ENCODE assay signal across 20 mouse cellular contexts in genomic region chr6:31332714-31333113, GRCm38 (mm10).
DNase-seq lines count a peak whose midpoint lies in the region; ATAC-seq and TF ChIP-seq lines count a peak whose summit lies in the region.
"Had no signal": no experiment of that assay in that cellular context is flagged by ENCODE, and none has a peak within 500 bp of the region (broad histone marks: within the 10 kb centered on the region; RNA-seq: fewer than 3 reads in every experiment).

No protein-coding gene starts in this region.

- TF ChIP-seq CTCF in olfactory bulb, adult 2 months (IDR thresholded peaks at IDR 0.05; ENCODE audit: insufficient read depth, low read depth, low read length) = no peak

- peak; percentile 72 for DNase-seq in heart, adult 11 months
- DNase-seq in heart, adult 18-20 months = no peak
- peak; percentile 73 for DNase-seq in midbrain, embryonic 11.5 days (ENCODE audit: low spot score, missing footprints)
- no peak for DNase-seq in kidney, postnatal 36 days
- DNase-seq: cerebellum, adult 11 months; cerebellum, adult 18-20 months; cerebellum, adult 8-10 months; cerebellum, adult 9-11 months; cerebellum, postnatal 14 days; cerebellum, postnatal 36 days; embryo, embryonic 11 days had no signal

- ATAC-seq in midbrain, embryonic 11.5 days (ENCODE audit: low FRiP score) = no peak
- no peak for ATAC-seq in midbrain, embryonic 15.5 days (replicated peaks)
- ATAC-seq: forebrain, embryonic 14.5 days; forebrain, embryonic 16.5 days had no signal

- H3K9me3 ChIP-seq in midbrain, embryonic 11.5 days (ENCODE audit: control insufficient read depth, low read length) = no peaks in the 10 kb centered on the region
- no peaks in the 10 kb centered on the region for H3K9me3 ChIP-seq in midbrain, embryonic 15.5 days
- H3K9me3 ChIP-seq: embryonic facial prominence, embryonic 13.5 days; embryonic facial prominence, embryonic 15.5 days; forebrain, embryonic 10.5 days; forebrain, embryonic 12.5 days had no signal

- no peak overlapping the region for H3K4me3 ChIP-seq in midbrain, embryonic 11.5 days (ENCODE audit: low read depth, low read length)
- H3K4me3 ChIP-seq in midbrain, embryonic 15.5 days = no peak overlapping the region
- H3K4me3 ChIP-seq in olfactory bulb, adult 2 months (ENCODE audit: insufficient read depth, low read depth, low read length) = no peak overlapping the region
- H3K4me3 ChIP-seq: embryonic facial prominence, embryonic 13.5 days; embryonic facial prominence, embryonic 15.5 days; erythroblast, embryonic 14.5 days; forebrain, embryonic 10.5 days; forebrain, embryonic 12.5 days had no signal

- H3K36me3 ChIP-seq in midbrain, embryonic 11.5 days (ENCODE audit: control insufficient read depth, insufficient read depth, low read length) = no peaks in the 10 kb centered on the region
- no peaks in the 10 kb centered on the region for H3K36me3 ChIP-seq in midbrain, embryonic 15.5 days (replicated peaks)
- H3K36me3 ChIP-seq: embryonic facial prominence, embryonic 13.5 days; embryonic facial prominence, embryonic 15.5 days; forebrain, embryonic 10.5 days; forebrain, embryonic 12.5 days had no signal

- H3K4me2 ChIP-seq in midbrain, embryonic 11.5 days = no peak overlapping the region
- no peak overlapping the region for H3K4me2 ChIP-seq in midbrain, embryonic 15.5 days
- H3K4me2 ChIP-seq: embryonic facial prominence, embryonic 13.5 days; embryonic facial prominence, embryonic 15.5 days; forebrain, embryonic 12.5 days had no signal

- no peak overlapping the region; the same call in 1 of the 2 replicates for H3K9ac ChIP-seq in midbrain, embryonic 11.5 days (ENCODE audit: low read length)
- H3K9ac ChIP-seq in midbrain, embryonic 15.5 days = no peak overlapping the region
- H3K9ac ChIP-seq: embryonic facial prominence, embryonic 13.5 days; embryonic facial prominence, embryonic 15.5 days; forebrain, embryonic 12.5 days had no signal

- H3K27me3 ChIP-seq in midbrain, embryonic 11.5 days (ENCODE audit: control insufficient read depth, insufficient read depth, low read length) = no peaks in the 10 kb centered on the region
- no peaks in the 10 kb centered on the region for H3K27me3 ChIP-seq in midbrain, embryonic 15.5 days (replicated peaks)
- H3K27me3 ChIP-seq: embryonic facial prominence, embryonic 13.5 days; embryonic facial prominence, embryonic 15.5 days had no signal

- peaks cover 5% of the 10 kb centered on the region for H3K4me1 ChIP-seq in midbrain, embryonic 11.5 days (ENCODE audit: control insufficient read depth, insufficient read depth, low read length)
- peaks cover 5% of the 10 kb centered on the region for H3K4me1 ChIP-seq in midbrain, embryonic 15.5 days
- H3K4me1 ChIP-seq in olfactory bulb, adult 2 months (ENCODE audit: control insufficient read depth, insufficient read depth, low read length) = peaks cover 20% of the 10 kb centered on the region
- H3K4me1 ChIP-seq: embryonic facial prominence, embryonic 15.5 days had no signal

- no peak for TF ChIP-seq POLR2A in olfactory bulb, adult 2 months (IDR thresholded peaks at IDR 0.05; ENCODE audit: insufficient read depth, low read depth, low read length)

- 86% methylated on average over 4 of the region's 4 CpGs for WGBS in midbrain, embryonic 11.5 days
- WGBS in midbrain, embryonic 15.5 days = 75% methylated on average over 4 of the region's 4 CpGs
- WGBS in olfactory bulb, adult 2 months = 71% methylated on average over 4 of the region's 4 CpGs

- no peak overlapping the region for H3K27ac ChIP-seq in midbrain, embryonic 11.5 days (ENCODE audit: low read depth, low read length)
- H3K27ac ChIP-seq in midbrain, embryonic 15.5 days = no peak overlapping the region
- peak overlapping the region; percentile 92 for H3K27ac ChIP-seq in olfactory bulb, adult 2 months (ENCODE audit: insufficient read depth, low read depth, low read length)
- H3K27ac ChIP-seq: embryonic facial prominence, embryonic 13.5 days; embryonic facial prominence, embryonic 15.5 days; forebrain, embryonic 10.5 days; forebrain, embryonic 12.5 days had no signal

Comparison
In these comparisons a context has a peak if more than half of its experiments do, and no peak if none do; other contexts are left out.
1. DNase-seq: peak in heart, adult 11 months (single experiment) and midbrain, embryonic 11.5 days (single experiment); none in heart, adult 18-20 months (0 of 2) and kidney, postnatal 36 days (0 of 2).